Mouse (Mus musculus): ENCODE results near the gene St8sia4. TPM values are rescaled to one million over a fixed set of nuclear protein-coding genes. Genes with fewer than 3 reads are reported as not detected.

St8sia4 gene
- polyA plus RNA-seq (2015; fragmentation: Nextera tagmentation; extraction: Ambion mirVana) = 1.3 and 1.6 TPM in 2 replicates

- Histone ChIP-seq H3K4me2 (peak within 1 kb of the TSS; percentile 89), H3K36me3 (no peaks in the 10 kb centered on the region), H3K27me3 (replicated peaks) (peaks cover 27% of the 10 kb centered on the region), H3K9me3 (no peaks in the 10 kb centered on the region), H3K9ac (peak within 1 kb of the TSS; percentile 73), H3K27ac (replicated peaks) (no peak within 1 kb of the TSS), H3K4me1 (peaks cover 22% of the 10 kb centered on the region), H3K4me3 (peak within 1 kb of the TSS; percentile 66)
- peak; percentile 79 for ATAC-seq (ENCODE audit: extremely low read depth, insufficient number of reproducible peaks, low FRiP score, low TSS enrichment)
- under 1% methylated on average over 52 of the region's 52 CpGs for WGBS
These were observed at the start of gene St8sia4 for GRCm38 (mm10) chr1:95667435-95668252. Gene St8sia4 (minus strand): TSS chr1:95667571.

GRCm38 (mm10) chr1:95709181-95709580 lies 41.8 kb upstream of the St8sia4 start:
- H3K27me3 ChIP-seq (replicated peaks) = no peaks in the 10 kb centered on the region
- no peaks in the 10 kb centered on the region for H3K36me3 ChIP-seq
- H3K4me3 ChIP-seq = no peak overlapping the region
- H3K9ac ChIP-seq = no peak overlapping the region
- no peaks in the 10 kb centered on the region for H3K9me3 ChIP-seq
- no peak overlapping the region for H3K27ac ChIP-seq (replicated peaks)
- ATAC-seq (ENCODE audit: extremely low read depth, insufficient number of reproducible peaks, low FRiP score, low TSS enrichment) = no peak
- no peak overlapping the region for H3K4me2 ChIP-seq
- WGBS = 75% methylated on average over 3 of the region's 3 CpGs
- no peaks in the 10 kb centered on the region for H3K4me1 ChIP-seq

- no peak for ATAC-seq (ENCODE audit: extremely low read depth, insufficient number of reproducible peaks, low FRiP score, low TSS enrichment)
- no peak overlapping the region for H3K9ac ChIP-seq
These were observed 32.5 kb upstream of the St8sia4 start for GRCm38 (mm10) chr1:95699903-95700302.

GRCm38 (mm10) chr1:95674052-95674451 lies 6.7 kb upstream of the St8sia4 start:
- Histone ChIP-seq H3K9ac (no peak overlapping the region), H3K36me3 (no peaks in the 10 kb centered on the region), H3K27ac (replicated peaks) (no peak overlapping the region), H3K9me3 (no peaks in the 10 kb centered on the region), H3K27me3 (replicated peaks) (peaks cover under 1% of the 10 kb centered on the region; the same call in 1 of the 2 replicates), H3K4me1 (no peaks in the 10 kb centered on the region), H3K4me2 (no peak overlapping the region), H3K4me3 (no peak overlapping the region)
- 70% methylated on average over 3 of the region's 3 CpGs for WGBS
- no peak for ATAC-seq (ENCODE audit: extremely low read depth, insufficient number of reproducible peaks, low FRiP score, low TSS enrichment)

More at GRCm38 (mm10) chr1:95699903-95700302, 32.5 kb upstream of the St8sia4 start:
- H3K27ac ChIP-seq (replicated peaks) = no peak overlapping the region
- H3K4me1 ChIP-seq = no peaks in the 10 kb centered on the region
- H3K4me2 ChIP-seq = no peak overlapping the region
- H3K27me3 ChIP-seq (replicated peaks) = no peaks in the 10 kb centered on the region
- H3K9me3 ChIP-seq = no peaks in the 10 kb centered on the region
- H3K36me3 ChIP-seq = no peaks in the 10 kb centered on the region
- H3K4me3 ChIP-seq = no peak overlapping the region

GRCm38 (mm10) chr1:95668253-95668805 lies 958 bp upstream of the St8sia4 start:
- WGBS = 4% methylated on average over 6 of the region's 6 CpGs
- Histone ChIP-seq H3K36me3 (no peaks in the 10 kb centered on the region), H3K27ac (replicated peaks) (no peak overlapping the region), H3K9ac (peak overlapping the region; percentile 69), H3K4me3 (peak overlapping the region; percentile 66), H3K4me2 (peak overlapping the region; percentile 89), H3K9me3 (no peaks in the 10 kb centered on the region), H3K4me1 (peaks cover 22% of the 10 kb centered on the region), H3K27me3 (replicated peaks) (peaks cover 27% of the 10 kb centered on the region)
- no peak for ATAC-seq (ENCODE audit: extremely low read depth, insufficient number of reproducible peaks, low FRiP score, low TSS enrichment)

- ATAC-seq (ENCODE audit: extremely low read depth, insufficient number of reproducible peaks, low FRiP score, low TSS enrichment) = no peak
- peak overlapping the region; percentile 89 for H3K4me2 ChIP-seq
- WGBS = 3% methylated on average over 14 of the region's 14 CpGs
- no peaks in the 10 kb centered on the region for H3K36me3 ChIP-seq
- H3K9me3 ChIP-seq = no peaks in the 10 kb centered on the region
- peak overlapping the region; percentile 73 for H3K9ac ChIP-seq
- H3K4me1 ChIP-seq = peaks cover 22% of the 10 kb centered on the region
- H3K27me3 ChIP-seq (replicated peaks) = peaks cover 27% of the 10 kb centered on the region
- H3K4me3 ChIP-seq = peak overlapping the region; percentile 66
- H3K27ac ChIP-seq (replicated peaks) = no peak overlapping the region
These were observed 640 bp downstream of the St8sia4 start for GRCm38 (mm10) chr1:95666541-95667320.

GRCm38 (mm10) chr1:95665951-95666484 lies 1.4 kb downstream of the St8sia4 start:
- Histone ChIP-seq H3K4me3 (peak overlapping the region; percentile 66), H3K27me3 (replicated peaks) (peaks cover 27% of the 10 kb centered on the region), H3K36me3 (no peaks in the 10 kb centered on the region), H3K4me1 (peaks cover 22% of the 10 kb centered on the region), H3K9ac (no peak overlapping the region), H3K27ac (replicated peaks) (no peak overlapping the region), H3K4me2 (peak overlapping the region; percentile 89), H3K9me3 (no peaks in the 10 kb centered on the region)
- 4% methylated on average over 17 of the region's 17 CpGs for WGBS
- no peak for ATAC-seq (ENCODE audit: extremely low read depth, insufficient number of reproducible peaks, low FRiP score, low TSS enrichment)

- no peaks in the 10 kb centered on the region for H3K9me3 ChIP-seq
- H3K36me3 ChIP-seq = no peaks in the 10 kb centered on the region
- peaks cover 22% of the 10 kb centered on the region for H3K4me1 ChIP-seq
- peaks cover 27% of the 10 kb centered on the region for H3K27me3 ChIP-seq (replicated peaks)
- ATAC-seq (ENCODE audit: extremely low read depth, insufficient number of reproducible peaks, low FRiP score, low TSS enrichment) = no peak
- 21% methylated on average over 22 of the region's 22 CpGs for WGBS
- H3K4me3 ChIP-seq = peak overlapping the region; percentile 66
- peak overlapping the region; percentile 89 for H3K4me2 ChIP-seq
- H3K9ac ChIP-seq = peak overlapping the region; percentile 28; the same call in 1 of the 2 replicates
- H3K27ac ChIP-seq (replicated peaks) = no peak overlapping the region
These were observed 2.2 kb downstream of the St8sia4 start for GRCm38 (mm10) chr1:95664969-95665702.

GRCm38 (mm10) chr1:95664321-95664825 lies 3.0 kb downstream of the St8sia4 start:
- 27% methylated on average over 4 of the region's 4 CpGs for WGBS
- H3K4me2 ChIP-seq = peak overlapping the region; percentile 89; the same call in 1 of the 2 replicates
- H3K4me1 ChIP-seq = peaks cover 22% of the 10 kb centered on the region
- no peaks in the 10 kb centered on the region for H3K36me3 ChIP-seq
- H3K4me3 ChIP-seq = no peak overlapping the region
- H3K9me3 ChIP-seq = no peaks in the 10 kb centered on the region
- peaks cover 27% of the 10 kb centered on the region for H3K27me3 ChIP-seq (replicated peaks)
- no peak for ATAC-seq (ENCODE audit: extremely low read depth, insufficient number of reproducible peaks, low FRiP score, low TSS enrichment)
- no peak overlapping the region for H3K9ac ChIP-seq
- no peak overlapping the region for H3K27ac ChIP-seq (replicated peaks)

GRCm38 (mm10) chr1:95657051-95657668 lies 10.2 kb downstream of the St8sia4 start:
- 69% methylated on average over 5 of the region's 5 CpGs for WGBS

More at GRCm38 (mm10) chr1:95657051-95657668, 10.2 kb downstream of the St8sia4 start:
- Histone ChIP-seq H3K27me3 (replicated peaks) (no peaks in the 10 kb centered on the region), H3K36me3 (no peaks in the 10 kb centered on the region), H3K9ac (no peak overlapping the region), H3K4me1 (no peaks in the 10 kb centered on the region), H3K27ac (replicated peaks) (no peak overlapping the region), H3K4me2 (no peak overlapping the region), H3K9me3 (no peaks in the 10 kb centered on the region), H3K4me3 (no peak overlapping the region)
- ATAC-seq (ENCODE audit: extremely low read depth, insufficient number of reproducible peaks, low FRiP score, low TSS enrichment) = no peak
